Mouse (Mus musculus): ENCODE data around the gene Galnt14.

Gene Galnt14

GRCm38 (mm10) chr17:73502613-73503012, 207.6 kb downstream of the Galnt14 start:
- peak; percentile 14 for DNase-seq

DNA sequence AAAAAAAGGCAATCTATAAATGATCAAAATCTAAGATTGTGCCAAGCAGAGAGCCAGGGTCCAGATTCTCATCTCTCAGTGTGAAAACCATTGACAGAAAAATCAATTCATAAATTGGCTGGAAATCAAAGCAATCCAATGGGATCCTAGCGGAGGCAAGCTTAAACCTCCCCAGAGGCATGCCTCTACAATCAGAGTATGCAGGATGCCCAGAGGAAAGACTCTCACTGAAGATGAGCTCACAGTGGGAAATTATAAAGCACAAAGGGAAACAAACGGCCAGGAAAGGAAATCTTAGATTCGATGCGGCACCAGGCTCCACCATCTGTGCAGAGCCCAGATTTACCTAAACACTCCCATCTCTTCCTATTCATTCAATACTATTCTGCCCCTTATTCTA, 220.7 kb downstream of the Galnt14 start:
- DNase-seq, result no peak

DNA sequence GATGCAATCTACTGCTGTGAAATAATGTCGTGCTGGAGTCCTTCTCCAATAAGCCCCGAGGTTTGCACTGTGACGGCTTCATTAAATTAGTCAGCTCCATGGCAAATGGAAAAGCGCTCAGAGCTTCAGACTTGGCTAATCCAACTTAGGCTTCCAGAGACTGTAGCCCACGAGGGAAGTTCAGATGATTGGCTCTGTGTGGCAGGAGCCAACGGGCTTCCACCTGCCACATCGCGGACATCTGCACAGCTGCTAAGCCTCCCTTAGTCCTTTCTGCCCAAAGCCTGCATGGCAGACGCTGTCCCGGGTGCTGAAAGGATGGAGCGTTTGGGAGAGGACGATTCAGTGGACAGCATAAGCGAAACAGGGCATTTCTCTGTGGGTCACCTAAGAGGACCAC, 222.5 kb downstream of the Galnt14 start:
- DNase-seq, result no peak

- DNase-seq, result no peak
Measured at GRCm38 (mm10) chr17:73487380-73487779, 222.9 kb downstream of the Galnt14 start.

GRCm38 (mm10) chr17:73477096-73478076, 232.9 kb downstream of the Galnt14 start:
- DNase-seq, result peak; percentile 24

- DNase-seq, result no peak
Measured at GRCm38 (mm10) chr17:73474371-73474770, 235.9 kb downstream of the Galnt14 start.

DNA sequence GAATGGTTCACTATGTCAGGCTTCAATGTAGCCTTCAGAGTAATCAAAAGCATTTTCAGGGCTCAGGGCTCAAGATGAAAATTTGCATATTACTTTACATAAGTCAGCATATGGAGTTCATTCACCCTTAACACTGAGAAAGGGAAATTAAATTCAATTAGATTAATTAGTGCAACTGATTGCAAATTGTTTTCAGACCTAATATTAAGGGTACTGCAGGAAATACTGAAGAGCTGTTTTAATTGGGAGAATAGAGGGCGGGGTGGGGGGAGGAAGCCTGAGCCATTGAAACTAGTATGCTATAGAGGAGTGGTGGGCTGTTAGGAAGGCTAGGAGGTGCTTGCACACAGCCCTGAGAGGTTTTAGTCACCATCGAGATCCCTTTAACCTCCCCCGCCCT, 237.2 kb downstream of the Galnt14 start:
- no peak for DNase-seq

GRCm38 (mm10) chr17:73460874-73461273, 249.4 kb downstream of the Galnt14 start:
- no peak for DNase-seq

GRCm38 (mm10) chr17:73458741-73459140, 251.5 kb downstream of the Galnt14 start:
- DNase-seq, result no peak

- DNase-seq, result no peak
Measured at GRCm38 (mm10) chr17:73456551-73456950, 253.7 kb downstream of the Galnt14 start.

DNA sequence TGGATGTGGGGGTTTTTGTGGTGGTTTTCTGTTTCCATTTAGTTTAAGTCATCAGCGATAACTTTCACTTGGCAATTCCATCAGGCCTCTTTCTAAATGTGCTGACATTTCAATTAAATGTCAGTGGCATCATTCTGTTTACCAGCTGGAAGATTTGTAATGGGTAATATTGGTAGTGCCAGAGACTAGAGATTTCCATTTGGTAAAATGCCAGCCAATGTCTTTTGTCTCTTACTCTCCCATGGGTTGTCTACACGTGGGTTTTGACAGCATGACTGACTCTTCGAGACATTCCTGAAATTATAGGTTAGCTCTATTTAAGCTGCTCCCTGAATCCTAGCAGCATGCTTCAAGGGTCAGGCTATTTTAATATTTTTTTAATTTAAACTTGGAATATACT, 256.6 kb downstream of the Galnt14 start:
- no peak for DNase-seq

DNA sequence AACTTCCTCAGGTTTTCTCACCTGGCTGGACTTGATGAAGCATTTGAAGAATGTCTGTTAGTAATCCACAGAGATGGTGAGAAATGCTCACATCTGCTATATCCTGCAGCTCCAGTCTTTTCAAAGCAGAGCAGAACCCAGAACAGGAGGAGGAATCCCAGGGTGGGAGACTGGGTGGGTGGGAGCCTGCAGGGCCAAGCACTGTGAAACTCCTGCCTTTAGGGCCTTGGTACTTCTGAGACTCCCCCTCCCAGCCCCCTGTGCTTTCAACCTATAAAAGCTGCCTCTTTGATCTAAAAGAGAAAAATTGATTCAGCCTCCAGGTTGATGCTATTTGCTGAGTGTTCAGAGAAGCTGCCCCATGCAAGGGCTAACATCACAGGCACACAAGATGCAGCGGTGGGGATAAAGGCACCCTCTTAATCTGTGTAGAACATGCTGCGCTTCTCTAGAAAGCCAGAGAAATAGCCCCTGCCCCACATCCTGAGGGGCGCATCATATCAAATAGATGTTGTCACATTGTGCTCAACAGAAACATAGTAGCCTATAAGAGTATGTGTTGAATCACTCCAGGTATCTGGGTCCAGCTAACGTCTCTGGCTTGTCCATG, 258.0 kb downstream of the Galnt14 start:
- no peak for DNase-seq

DNA sequence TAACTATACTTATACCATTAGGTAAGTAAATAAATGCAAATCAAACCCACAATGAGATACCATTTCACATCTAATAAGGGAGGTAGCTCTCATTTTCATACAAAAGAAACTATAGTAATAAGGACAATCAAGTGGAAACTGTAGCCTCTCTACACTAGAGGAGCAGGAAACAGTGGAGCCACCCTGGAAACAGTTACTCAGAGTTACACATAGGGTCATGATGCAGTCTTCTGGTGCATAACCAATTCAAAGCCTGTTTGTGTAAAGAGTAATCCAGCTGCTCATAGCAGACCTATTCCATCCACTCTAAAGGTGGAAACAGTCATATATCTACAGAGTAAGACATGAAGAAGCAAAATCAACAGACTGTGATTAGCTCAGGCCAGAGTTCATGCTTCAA, 261.1 kb downstream of the Galnt14 start:
- no peak for DNase-seq
